Mouse (Mus musculus) E14TG2a.4 (cell line): ENCODE measurements around the gene Slc35b4.

Source experiments
- CTCF ChIP-seq: conservative IDR thresholded peaks from 2 replicates; pipeline ENCODE4 v1.5.1; 2014; ENCODE audit warnings: low read length
- NANOG ChIP-seq: IDR thresholded peaks from 2 replicates; pipeline ENCODE4 v1.6.1; 2014; ENCODE audit warnings: borderline replicate concordance, low read length, mixed read lengths
- POU5F1 ChIP-seq: IDR thresholded peaks from 2 replicates; pipeline ENCODE4 v1.6.1; 2014; ENCODE audit warnings: low read length, borderline replicate concordance

DNA sequence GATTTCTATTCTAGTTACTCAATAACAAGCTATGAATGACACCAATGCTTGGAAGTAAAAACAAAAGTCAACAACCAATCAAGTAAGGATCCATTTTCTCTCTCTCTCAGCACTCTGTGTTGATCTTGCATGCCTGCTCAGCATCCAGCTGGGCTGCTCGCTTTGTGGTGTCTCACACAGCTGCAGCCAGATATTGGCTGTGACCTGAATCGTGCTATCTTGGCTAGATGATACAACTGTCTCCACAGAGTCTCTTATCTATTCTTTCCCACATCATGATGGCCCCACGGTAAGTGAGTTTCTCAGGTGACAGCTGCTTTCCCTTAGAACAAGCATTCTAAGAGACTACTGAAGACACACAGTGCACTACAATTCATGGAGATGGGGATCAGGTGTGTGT lies 5.0 kb upstream of the Slc35b4 start:
- TF ChIP-seq CTCF (no peak), NANOG (no peak), POU5F1 (no peak)
